Mouse (Mus musculus): Measurements from ENCODE around the gene Gm7029. TPM values are rescaled to one million over a fixed set of nuclear protein-coding genes. Genes with fewer than 3 reads are reported as not detected.
"Not testable (repeated sequence)": the region's sequence is repeated elsewhere in the genome, so short reads cannot be mapped to it uniquely, and the experiment has no call there.

Gm7029 gene
- polyA plus RNA-seq, 1 experiment from 2014 or later: not detected

- H3K9me3 ChIP-seq: no peaks in the 10 kb centered on the region
- H3K4me2 ChIP-seq: no peak overlapping the region
- H3K4me1 ChIP-seq: no peaks in the 10 kb centered on the region
- no peak overlapping the region for H3K9ac ChIP-seq
- no peak overlapping the region for H3K4me3 ChIP-seq
- H3K36me3 ChIP-seq: no peaks in the 10 kb centered on the region
- no peaks in the 10 kb centered on the region for H3K27me3 ChIP-seq (replicated peaks)
- 78% methylated on average over 4 of the region's 4 CpGs for WGBS
- no peak overlapping the region for H3K27ac ChIP-seq (replicated peaks)
- no peak for ATAC-seq (ENCODE audit: extremely low read depth, insufficient number of reproducible peaks, low FRiP score, low TSS enrichment)
Observed at GRCm38 (mm10) chr17:33857816-33858215, 15.8 kb upstream of the Gm7029 start.

GRCm38 (mm10) chr17:33865330-33866030 is 8.2 kb upstream of the Gm7029 start:
- Histone ChIP-seq H3K9me3 (no peaks in the 10 kb centered on the region), H3K27ac (replicated peaks) (no peak overlapping the region), H3K4me1 (peaks cover 4% of the 10 kb centered on the region), H3K36me3 (no peaks in the 10 kb centered on the region), H3K27me3 (replicated peaks) (no peaks in the 10 kb centered on the region), H3K4me2 (peak overlapping the region; percentile 33), H3K4me3 (no peak overlapping the region), H3K9ac (no peak overlapping the region)
- no peak for ATAC-seq (ENCODE audit: extremely low read depth, insufficient number of reproducible peaks, low FRiP score, low TSS enrichment)
- WGBS: 18% methylated on average over 9 of the region's 9 CpGs

DNA sequence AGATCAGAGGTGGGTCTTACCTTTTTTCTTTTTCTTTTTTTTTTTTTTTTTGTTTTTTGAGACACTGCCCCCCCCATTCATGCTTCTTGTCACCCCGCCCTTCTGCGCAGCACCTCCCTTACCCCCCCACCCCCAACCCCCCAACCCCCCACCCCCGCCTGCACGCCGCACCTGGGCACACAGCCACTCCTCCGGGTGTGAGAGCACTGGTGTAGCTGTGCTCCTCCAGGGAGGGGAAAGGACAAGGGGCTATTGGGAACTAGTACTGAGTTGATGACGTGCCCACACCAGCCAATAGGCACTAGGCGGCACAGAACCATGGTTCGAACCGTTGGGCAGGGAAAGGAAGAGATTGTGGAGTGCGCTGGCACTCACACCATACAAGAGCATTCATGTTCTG is 774 bp downstream of the Gm7029 start:
- H3K27ac ChIP-seq (replicated peaks): no peak overlapping the region
- no peak for ATAC-seq (ENCODE audit: extremely low read depth, insufficient number of reproducible peaks, low FRiP score, low TSS enrichment)
- 73% methylated on average over 10 of the region's 11 CpGs for WGBS

GRCm38 (mm10) chr17:33875797-33876196 is 2.2 kb downstream of the Gm7029 start:
- H3K4me3 ChIP-seq; H3K9ac ChIP-seq; H3K27ac ChIP-seq (replicated peaks); ATAC-seq (ENCODE audit: extremely low read depth, insufficient number of reproducible peaks, low FRiP score, low TSS enrichment); H3K4me2 ChIP-seq; H3K4me1 ChIP-seq; H3K9me3 ChIP-seq; H3K27me3 ChIP-seq (replicated peaks): not testable (repeated sequence)
- H3K36me3 ChIP-seq: peaks cover 54% of the 10 kb centered on the region
- 73% methylated on average over 5 of the region's 5 CpGs for WGBS

More for the DNA sequence above, 774 bp downstream of the Gm7029 start:
- H3K9ac ChIP-seq: no peak overlapping the region
- H3K27me3 ChIP-seq (replicated peaks): no peaks in the 10 kb centered on the region
- H3K36me3 ChIP-seq: peaks cover 43% of the 10 kb centered on the region
- no peak overlapping the region for H3K4me2 ChIP-seq
- H3K9me3 ChIP-seq: no peaks in the 10 kb centered on the region
- H3K4me1 ChIP-seq: no peaks in the 10 kb centered on the region
- H3K4me3 ChIP-seq: no peak overlapping the region

GRCm38 (mm10) chr17:33884320-33884719 is 10.7 kb downstream of the Gm7029 start:
- ATAC-seq (ENCODE audit: extremely low read depth, insufficient number of reproducible peaks, low FRiP score, low TSS enrichment); H3K9me3 ChIP-seq; H3K27me3 ChIP-seq (replicated peaks); H3K4me3 ChIP-seq; H3K9ac ChIP-seq; H3K27ac ChIP-seq (replicated peaks); H3K4me2 ChIP-seq: not testable (repeated sequence)
- 92% methylated on average over 10 of the region's 11 CpGs for WGBS
- Histone ChIP-seq H3K4me1 (peaks cover 18% of the 10 kb centered on the region), H3K36me3 (peaks cover 63% of the 10 kb centered on the region)

DNA sequence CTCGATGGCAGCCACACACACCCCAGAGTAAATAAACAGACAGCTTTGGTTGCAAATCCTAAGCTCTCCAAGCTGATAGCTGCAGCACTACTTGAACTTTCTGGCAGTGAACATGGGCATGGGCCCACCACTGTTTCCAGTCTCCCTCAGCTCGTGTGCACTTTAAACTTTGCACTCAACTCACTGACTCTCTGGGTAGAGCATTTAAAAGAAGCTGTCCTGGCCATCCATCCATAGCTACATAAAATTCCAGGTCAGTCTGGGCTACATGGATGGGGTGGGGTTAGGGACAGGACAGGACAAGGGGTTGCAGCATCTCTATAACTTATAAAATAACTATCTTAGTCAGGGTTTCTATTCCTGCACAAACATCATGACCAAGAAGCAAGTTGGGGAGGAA is 14.2 kb downstream of the Gm7029 start:
- H3K4me3 ChIP-seq; H3K27ac ChIP-seq (replicated peaks); ATAC-seq (ENCODE audit: extremely low read depth, insufficient number of reproducible peaks, low FRiP score, low TSS enrichment); H3K27me3 ChIP-seq (replicated peaks); H3K9me3 ChIP-seq: not testable (repeated sequence)
- 28% methylated on average over 2 of the region's 2 CpGs for WGBS
- peak overlapping the region; percentile 47 for H3K9ac ChIP-seq
- peaks cover 33% of the 10 kb centered on the region for H3K36me3 ChIP-seq
- H3K4me1 ChIP-seq: peaks cover 19% of the 10 kb centered on the region
- H3K4me2 ChIP-seq: peak overlapping the region; percentile 73; the same call in 1 of the 2 replicates

- not testable (repeated sequence) for H3K9me3 ChIP-seq
- peak overlapping the region; percentile 73 for H3K4me2 ChIP-seq
Observed at GRCm38 (mm10) chr17:33888230-33888629, 14.6 kb downstream of the Gm7029 start.

GRCm38 (mm10) chr17:33889941-33890532 is 16.4 kb downstream of the Gm7029 start:
- H3K27me3 ChIP-seq (replicated peaks); H3K9me3 ChIP-seq: not testable (repeated sequence)
- Histone ChIP-seq H3K36me3 (peaks cover 18% of the 10 kb centered on the region), H3K4me2 (peak overlapping the region; percentile 73), H3K4me3 (peak overlapping the region; percentile 73), H3K4me1 (peaks cover 19% of the 10 kb centered on the region), H3K27ac (replicated peaks) (peak overlapping the region; percentile 66), H3K9ac (peak overlapping the region; percentile 90)
- ATAC-seq (ENCODE audit: extremely low read depth, insufficient number of reproducible peaks, low FRiP score, low TSS enrichment): peak; percentile 7; the same call in 1 of the 2 replicates
- under 1% methylated on average over 31 of the region's 44 CpGs for WGBS

More at GRCm38 (mm10) chr17:33888230-33888629, 14.6 kb downstream of the Gm7029 start:
- H3K27me3 ChIP-seq (replicated peaks); H3K27ac ChIP-seq (replicated peaks); ATAC-seq (ENCODE audit: extremely low read depth, insufficient number of reproducible peaks, low FRiP score, low TSS enrichment): not testable (repeated sequence)
- H3K4me1 ChIP-seq: peaks cover 19% of the 10 kb centered on the region
- H3K9ac ChIP-seq: peak overlapping the region; percentile 47; the same call in 1 of the 2 replicates
- H3K36me3 ChIP-seq: peaks cover 31% of the 10 kb centered on the region
- peak overlapping the region; percentile 73; the same call in 1 of the 2 replicates for H3K4me3 ChIP-seq

DNA sequence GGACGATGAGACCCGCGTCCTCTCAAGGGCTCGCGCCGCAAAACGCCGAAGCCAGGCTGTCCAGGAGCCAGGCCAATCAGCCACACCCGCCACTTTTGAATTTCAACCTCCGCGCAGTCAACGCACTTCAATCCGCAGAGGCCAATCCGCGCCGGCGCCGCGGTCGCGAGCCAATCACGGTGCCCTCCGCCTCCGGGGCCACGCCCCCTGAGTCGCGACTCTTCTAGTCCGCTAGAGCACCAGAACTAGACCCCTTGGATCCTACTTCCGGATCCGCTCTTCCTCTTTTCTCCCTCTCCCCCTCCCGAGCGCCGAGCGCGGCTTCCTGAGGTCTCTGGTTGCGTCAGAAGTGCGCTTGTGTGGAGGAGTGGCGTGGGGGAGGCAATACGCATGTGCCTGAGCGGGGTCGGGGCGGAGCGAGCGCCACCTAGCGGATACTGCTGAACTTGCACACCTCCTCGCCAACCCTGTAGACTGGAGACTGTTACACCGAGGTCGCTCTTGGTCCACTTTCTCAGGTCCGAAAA is 17.0 kb downstream of the Gm7029 start, which contains the start of gene Kifc1:
Gene Kifc1 (minus strand): TSS at position 129 of the 527 bp plus-strand sequence.
- H3K9ac ChIP-seq: peak within 1 kb of the TSS; percentile 90
- H3K27ac ChIP-seq (replicated peaks): peak within 1 kb of the TSS; percentile 66
- H3K36me3 ChIP-seq: peaks cover 15% of the 10 kb centered on the region
- peak; percentile 98 for ATAC-seq (ENCODE audit: extremely low read depth, insufficient number of reproducible peaks, low FRiP score, low TSS enrichment)
- H3K4me2 ChIP-seq: peak within 1 kb of the TSS; percentile 73
- H3K9me3 ChIP-seq: no peaks in the 10 kb centered on the region
- H3K27me3 ChIP-seq (replicated peaks): no peaks in the 10 kb centered on the region
- WGBS: under 1% methylated on average over 49 of the region's 49 CpGs
- H3K4me1 ChIP-seq: peaks cover 19% of the 10 kb centered on the region
- peak within 1 kb of the TSS; percentile 73 for H3K4me3 ChIP-seq

DNA sequence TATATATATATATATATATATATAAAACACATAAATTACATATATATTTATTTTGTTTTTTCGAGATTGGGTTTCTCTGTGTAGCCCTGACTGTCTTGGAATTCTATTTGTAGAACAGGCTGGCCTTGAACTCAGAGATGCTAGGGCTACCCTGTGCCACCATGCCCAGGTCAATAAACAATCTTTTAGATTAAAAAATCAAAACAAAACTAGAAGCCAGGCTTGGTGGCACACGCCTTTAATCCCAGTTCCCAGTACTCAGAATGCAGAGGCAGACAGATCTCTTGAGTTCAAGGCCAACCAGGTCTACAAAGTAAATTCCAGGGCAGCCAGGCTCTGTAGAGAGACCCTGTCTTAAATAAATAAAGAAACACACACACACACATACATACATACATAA is 17.7 kb downstream of the Gm7029 start:
- ATAC-seq (ENCODE audit: extremely low read depth, insufficient number of reproducible peaks, low FRiP score, low TSS enrichment): no peak
- WGBS: 48% methylated on average over 2 of the region's 2 CpGs

DNA sequence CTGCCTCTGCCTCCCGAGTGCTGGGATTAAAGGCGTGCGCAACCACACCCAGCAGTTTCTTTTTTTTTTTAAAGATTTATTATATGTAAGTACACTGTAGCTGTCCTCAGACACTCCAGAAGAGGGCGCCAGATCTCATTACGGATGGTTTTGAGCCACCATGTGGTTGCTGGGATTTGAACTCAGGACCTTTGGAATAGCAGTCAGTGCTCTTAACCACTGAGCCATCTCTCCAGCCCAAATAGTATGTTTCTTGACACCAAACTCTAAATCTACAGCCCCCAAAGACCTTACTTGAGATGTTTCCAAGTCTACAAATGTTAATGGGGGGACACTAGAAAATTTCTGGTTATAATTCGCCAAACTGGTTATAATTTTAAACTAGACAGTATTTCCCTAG is 18.3 kb downstream of the Gm7029 start:
- H3K4me3 ChIP-seq; H3K9me3 ChIP-seq; H3K27ac ChIP-seq (replicated peaks); ATAC-seq (ENCODE audit: extremely low read depth, insufficient number of reproducible peaks, low FRiP score, low TSS enrichment); H3K9ac ChIP-seq; H3K4me2 ChIP-seq; H3K27me3 ChIP-seq (replicated peaks); H3K36me3 ChIP-seq: not testable (repeated sequence)
- WGBS: 66% methylated on average over 6 of the region's 6 CpGs
- H3K4me1 ChIP-seq: peaks cover 19% of the 10 kb centered on the region

More for the DNA sequence above, 17.7 kb downstream of the Gm7029 start:
- H3K36me3 ChIP-seq: peaks cover 7% of the 10 kb centered on the region
- no peak overlapping the region for H3K4me3 ChIP-seq
- no peaks in the 10 kb centered on the region for H3K27me3 ChIP-seq (replicated peaks)
- no peak overlapping the region for H3K27ac ChIP-seq (replicated peaks)
- peaks cover 19% of the 10 kb centered on the region for H3K4me1 ChIP-seq
- no peak overlapping the region for H3K4me2 ChIP-seq
- no peak overlapping the region for H3K9ac ChIP-seq
- no peaks in the 10 kb centered on the region for H3K9me3 ChIP-seq

Data from heart, embryonic 13.5 days (tissue).